Mouse (Mus musculus) T-helper 1 cell (primary cell): ENCODE results near the gene Psors1c2.
"Not testable (repeated sequence)": the region's sequence is repeated elsewhere in the genome, so short reads cannot be mapped to it uniquely, and the experiment has no call there.

ENCODE experiments used
- in situ Hi-C: fragments of 300-600 bp; cut with MboI, MseI; formaldehyde crosslinking; loops from one replicate; pipeline ENCODE4 v1.15.1; 2025; ENCODE audit warnings: high pct_unique_total_duplicates

Gene Psors1c2

DNA sequence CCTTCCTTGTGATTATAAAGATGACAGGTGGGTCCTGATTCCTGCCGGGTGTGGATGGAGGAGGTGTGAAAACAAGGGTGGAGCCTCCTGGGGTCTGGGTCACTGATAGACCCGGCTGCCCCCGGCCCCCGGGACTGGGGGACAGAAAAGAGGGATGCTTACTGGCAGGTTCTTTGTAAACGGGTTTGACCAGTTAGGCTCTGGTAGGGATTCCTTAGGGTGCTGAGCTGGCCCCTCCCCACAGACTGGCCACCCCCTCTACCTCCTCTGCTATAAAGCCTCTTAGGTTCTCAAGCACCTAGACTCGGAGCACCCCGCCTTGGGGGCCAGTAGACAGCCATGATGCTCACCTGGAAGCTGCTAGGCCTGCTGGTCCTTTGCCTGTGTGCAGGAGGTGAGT lies at the start of gene Psors1c2:
TSS of gene Psors1c2 (plus strand) at position 301 of the 400 bp plus-strand sequence.
- in situ Hi-C loops: no loop called here

DNA sequence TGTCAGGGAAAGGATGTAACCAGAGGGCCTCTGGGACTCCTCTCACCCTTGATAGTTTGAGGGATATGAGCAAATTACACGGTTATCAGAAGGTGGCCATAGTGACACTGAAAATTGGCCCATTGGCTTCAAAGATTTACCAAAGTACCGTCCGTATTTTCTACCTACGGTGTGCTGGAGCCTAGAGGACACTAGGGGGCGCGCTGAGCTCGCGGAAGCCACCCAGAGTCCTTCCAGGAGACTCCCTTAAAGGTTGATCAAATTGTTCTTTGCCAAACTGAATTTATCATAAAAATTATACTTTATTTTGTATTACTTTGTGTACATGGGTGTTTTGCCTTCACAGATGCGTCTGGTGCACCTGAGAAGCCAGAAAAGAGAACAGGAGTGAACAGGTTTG lies 48.9 kb upstream of the Psors1c2 start:
- in situ Hi-C loops: no loop called here

DNA sequence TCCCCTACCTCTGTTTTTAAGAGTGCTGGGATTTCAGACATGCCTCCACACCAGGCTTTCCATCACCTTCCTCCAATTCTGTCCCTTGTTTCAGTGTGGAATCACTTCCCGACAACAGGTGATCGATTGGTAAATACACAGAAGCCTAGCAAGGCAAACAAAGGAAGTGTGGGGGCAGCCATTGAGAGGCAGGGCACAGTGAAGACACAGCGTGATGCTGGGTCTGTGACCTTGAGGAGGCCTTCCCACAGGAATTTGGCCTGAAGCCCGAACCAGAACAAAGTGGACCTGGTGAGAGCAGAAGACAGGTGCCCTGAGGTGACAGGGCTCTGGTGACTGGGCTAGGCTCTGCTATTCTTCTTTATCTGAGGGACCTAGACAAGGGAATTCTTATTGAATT lies 47.3 kb upstream of the Psors1c2 start:
- in situ Hi-C loops: no loop called here

DNA sequence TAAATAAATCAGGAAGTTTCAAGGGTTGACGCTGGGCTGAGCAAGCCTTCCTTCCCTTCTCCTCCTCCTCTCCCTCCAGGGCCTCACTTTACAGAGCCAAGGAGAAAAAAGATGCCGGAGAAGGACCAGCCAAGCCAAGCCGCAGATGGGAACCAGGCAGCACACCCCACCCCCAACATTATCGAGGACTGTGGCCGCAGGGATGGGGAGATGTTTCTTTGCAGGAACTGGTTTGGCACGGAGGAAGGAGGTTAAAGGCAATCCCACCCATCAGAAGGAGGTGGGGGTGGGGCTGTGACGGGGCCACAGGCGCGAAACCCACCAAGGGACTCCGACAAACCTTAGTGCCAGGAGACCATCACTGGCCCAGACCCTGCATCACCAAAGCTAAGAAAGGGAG lies 46.3 kb upstream of the Psors1c2 start:
- in situ Hi-C loops: no loop called here

DNA sequence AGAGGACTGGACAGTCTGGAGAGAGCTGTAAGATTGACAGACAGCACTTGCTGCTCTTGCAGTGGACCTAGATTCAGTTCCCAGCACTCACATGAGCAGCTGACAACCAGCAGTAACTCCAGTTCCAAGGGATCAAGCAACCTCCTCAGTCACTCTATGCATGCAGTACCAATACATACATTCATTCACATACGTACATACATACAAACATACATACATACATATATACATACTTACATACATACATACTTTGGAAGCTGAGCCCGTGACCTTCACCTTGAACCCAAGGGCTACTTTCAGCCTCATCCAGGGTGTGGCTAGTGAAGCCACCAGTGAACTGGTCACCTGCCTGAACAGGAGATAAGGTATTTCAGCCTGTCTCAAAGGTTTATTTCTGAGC lies 45.0 kb upstream of the Psors1c2 start:
- in situ Hi-C loops: no loop called here

DNA sequence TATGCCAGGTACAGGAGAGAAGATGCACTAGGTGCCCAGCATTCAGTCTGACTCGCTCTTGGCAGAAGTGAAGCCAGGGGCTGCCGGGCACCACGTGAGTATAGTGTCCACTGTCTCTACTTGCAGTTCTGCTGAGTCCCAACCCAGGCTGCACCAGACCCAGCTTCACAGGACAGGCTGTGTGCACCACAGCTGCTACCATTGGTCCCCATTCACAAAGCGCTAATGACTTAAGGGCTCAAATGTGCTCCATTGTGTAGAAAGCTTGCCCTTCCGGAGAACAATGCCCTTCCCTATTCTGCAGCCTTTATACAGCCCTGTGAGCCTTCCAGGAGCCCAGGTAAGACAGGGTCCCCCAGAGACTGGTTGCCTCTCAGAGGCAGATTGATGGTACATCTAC lies 42.7 kb upstream of the Psors1c2 start:
- in situ Hi-C loops: no loop called here

DNA sequence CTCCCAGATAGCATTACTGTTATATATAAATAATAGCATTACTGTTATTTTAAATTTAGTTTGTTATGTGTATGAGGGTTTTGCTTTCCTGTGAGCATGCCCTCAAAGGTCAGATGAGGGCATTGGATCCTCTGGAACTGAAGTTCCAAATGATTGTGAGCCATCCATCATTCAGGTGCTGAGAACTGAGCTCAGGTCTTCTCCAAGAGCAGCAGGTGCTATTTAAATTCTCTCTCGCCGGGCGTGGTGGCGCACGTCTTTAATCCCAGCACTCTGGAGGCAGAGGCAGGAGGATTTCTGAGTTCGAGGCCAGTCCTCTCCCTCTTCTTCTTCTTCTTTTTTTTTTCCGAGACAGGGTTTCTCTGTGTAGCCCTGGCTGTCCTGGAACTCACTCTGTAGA lies 35.9 kb upstream of the Psors1c2 start:
- in situ Hi-C loops: no loop called here

DNA sequence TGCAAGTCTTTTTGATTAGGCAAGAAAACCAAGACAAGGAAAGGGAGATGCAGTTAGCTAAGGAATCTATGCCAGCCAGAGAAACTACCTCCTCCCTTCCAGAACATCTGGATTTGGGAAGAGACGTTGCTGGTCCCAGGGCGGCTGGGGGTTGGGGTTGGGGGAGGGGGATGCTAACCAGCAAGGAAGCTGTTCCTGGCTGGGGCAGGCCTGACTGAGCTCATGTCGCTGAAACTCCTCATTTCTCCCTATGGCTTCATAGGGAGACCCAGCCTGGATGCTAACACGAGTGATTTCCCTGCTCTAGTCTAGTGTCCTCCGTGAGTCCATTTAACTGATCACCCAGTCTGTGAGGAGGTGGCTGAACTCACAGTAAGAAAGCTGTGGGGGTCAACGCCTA lies 30.8 kb upstream of the Psors1c2 start:
- in situ Hi-C loops: no loop called here

DNA sequence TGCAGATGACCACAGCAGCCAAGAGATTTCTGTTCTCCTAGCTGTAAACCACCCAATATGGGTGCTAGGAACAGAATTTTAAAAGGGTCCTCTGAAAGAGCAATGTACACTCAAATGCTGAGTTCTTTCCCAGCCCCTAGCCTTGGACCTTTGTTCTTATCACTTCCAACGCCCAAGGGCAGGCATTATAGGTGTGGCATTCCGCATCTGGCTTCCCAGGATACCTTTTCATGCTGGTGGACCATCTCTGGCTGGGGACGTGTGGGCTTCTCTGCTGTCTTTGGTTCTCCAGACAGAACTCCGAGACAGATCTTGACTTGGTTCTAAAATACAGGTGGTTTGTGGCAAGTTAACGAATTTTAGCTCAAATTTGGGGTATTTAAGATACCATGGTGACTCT lies 30.2 kb upstream of the Psors1c2 start:
- in situ Hi-C loops: no loop called here

DNA sequence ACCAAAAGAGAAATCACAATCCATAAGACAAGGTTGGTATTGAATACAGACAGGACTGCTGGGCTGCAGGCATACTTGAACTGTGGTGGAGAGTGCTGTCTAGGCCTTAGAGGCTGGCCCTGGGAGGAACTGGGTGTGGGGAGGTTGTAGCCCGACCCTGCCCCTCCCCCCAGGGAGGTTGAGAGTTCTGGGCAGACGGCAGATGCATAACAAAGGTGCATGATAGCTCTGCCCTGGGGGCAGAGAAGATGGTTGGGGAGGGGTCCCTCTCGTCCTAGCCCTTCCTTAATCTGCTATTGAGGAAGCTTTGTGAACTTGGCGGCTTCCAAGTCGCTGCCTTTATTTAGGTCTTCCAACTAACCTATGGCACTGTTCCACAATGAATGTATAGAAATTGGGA lies 29.2 kb upstream of the Psors1c2 start:
- in situ Hi-C loops: no loop called here

DNA sequence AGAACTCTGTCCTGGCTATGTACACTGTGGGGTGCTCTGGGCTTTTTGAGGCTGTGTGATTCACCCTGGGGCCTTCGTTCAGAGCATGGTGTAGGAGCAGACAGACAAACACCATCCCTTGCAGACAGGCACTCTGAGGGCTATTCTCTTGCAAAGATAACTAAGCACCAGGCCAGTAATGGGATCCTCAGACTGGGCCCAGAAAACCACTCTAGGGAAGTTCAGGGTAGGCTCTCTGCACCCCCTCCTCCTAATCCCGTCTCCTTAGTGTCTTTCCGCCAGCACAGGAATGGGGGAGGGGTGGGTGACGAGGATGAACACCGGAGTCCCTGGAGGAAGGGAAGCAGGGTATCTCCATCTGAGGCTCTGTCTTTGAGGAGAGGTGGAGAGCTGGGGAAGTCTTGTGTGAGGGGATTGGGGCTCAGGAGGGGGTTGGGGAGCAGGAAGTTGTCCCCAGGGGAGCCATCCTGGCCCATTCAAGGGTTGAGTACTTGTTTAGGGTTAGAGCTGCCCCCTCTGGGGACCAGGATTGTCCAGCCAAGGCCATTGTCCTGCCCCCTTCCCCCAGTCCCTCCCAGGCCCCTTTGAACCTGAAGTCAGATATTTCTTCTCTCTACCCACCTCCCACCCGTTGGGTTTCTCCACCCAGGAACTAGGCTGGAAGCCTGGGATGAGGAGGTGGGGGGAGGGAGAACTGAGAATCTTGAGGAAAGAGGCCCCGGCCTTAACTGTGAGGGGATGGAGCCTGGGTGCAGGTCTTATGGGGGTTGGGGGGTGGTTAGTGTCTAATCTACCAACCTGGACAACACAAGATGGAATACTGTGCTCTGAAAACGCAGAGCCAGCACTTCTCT lies 28.1 kb upstream of the Psors1c2 start:
- in situ Hi-C loops: no loop called here

DNA sequence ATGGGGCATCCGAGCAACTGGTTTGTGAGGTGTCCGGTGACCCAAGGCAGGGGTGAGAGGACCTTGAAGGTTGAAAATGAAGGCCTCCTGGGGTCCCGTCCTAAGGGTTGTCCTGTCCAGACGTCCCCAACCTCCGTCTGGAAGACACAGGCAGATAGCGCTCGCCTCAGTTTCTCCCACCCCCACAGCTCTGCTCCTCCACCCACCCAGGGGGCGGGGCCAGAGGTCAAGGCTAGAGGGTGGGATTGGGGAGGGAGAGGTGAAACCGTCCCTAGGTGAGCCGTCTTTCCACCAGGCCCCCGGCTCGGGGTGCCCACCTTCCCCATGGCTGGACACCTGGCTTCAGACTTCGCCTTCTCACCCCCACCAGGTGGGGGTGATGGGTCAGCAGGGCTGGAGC lies 27.2 kb upstream of the Psors1c2 start, which contains the start of gene Pou5f1:
TSS of gene Pou5f1 (plus strand) at position 243 of the 400 bp plus-strand sequence.
- in situ Hi-C loops: no loop called here

DNA sequence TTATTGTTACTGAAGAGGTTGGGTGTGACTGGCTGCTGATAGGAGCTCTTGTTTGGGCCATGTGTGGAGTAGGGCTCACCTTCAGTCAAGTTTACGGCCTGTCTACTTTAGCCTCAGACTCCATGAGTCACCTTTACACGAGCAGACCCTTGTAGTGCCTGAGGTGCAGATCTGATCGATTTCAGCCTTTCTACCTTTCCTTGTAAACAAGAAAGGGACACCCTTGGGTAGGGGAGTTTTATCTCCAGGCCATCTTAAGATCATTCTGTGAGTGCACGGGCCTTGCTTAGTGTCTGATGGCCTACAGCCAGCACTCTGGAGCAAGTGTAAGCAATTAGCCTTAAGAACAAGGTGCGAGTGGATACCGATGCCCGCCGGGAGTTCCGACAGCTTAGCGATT lies 26.1 kb upstream of the Psors1c2 start:
- in situ Hi-C loops: no loop called here

DNA sequence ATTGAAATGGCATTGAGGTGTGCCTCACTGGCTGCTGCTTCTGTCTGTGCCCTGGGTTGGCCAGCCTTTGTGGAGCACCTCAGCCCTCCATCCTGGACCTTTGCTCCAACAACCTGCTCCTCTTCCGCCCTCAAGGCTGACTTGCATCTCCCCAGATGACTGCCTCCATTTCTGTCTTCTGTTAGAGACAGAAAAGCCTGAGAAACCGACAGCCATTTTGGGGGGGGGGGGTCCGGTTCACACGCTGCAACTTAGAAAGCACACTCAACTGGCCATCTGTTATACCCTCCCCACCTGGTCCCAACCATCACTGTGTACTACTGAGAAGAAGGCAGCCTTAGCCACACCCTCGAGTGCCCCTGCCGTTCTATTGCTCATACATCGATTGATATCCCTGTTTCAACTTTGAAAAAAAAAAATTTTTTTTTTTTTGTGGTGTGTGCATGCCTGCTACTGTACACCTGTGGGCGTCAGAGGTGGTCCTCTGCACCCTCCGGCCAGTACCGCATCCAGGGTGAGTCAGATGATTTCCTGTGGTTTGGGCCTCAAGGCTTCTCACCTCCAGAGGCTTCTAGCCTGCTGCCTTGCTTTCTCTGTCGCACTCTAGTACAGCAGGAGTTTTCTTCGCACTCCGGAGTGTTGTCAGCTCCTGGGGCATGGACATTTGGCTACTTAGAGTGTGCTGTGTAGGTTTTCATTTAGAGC lies 25.3 kb upstream of the Psors1c2 start:
- in situ Hi-C loops: no loop called here

DNA sequence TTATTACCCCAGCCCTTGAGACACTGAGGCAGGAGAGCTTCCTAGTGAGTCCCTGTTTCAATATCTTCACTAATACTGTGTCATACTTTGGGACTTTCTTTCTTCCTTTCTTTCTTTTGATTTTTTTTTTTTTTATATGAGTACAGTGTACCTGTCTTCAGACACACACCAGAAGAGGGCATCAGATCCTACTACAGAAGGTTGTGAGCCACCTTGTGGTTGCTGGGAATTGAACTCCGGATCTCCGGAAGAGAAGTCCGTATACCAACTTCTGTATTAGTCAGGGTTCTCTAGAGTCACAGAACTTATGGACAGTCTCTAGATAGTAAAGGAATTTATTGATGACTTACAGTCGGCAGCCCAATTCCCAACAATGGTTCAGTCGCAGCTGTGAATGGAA lies 24.7 kb upstream of the Psors1c2 start:
- in situ Hi-C loops: not testable (repeated sequence)

DNA sequence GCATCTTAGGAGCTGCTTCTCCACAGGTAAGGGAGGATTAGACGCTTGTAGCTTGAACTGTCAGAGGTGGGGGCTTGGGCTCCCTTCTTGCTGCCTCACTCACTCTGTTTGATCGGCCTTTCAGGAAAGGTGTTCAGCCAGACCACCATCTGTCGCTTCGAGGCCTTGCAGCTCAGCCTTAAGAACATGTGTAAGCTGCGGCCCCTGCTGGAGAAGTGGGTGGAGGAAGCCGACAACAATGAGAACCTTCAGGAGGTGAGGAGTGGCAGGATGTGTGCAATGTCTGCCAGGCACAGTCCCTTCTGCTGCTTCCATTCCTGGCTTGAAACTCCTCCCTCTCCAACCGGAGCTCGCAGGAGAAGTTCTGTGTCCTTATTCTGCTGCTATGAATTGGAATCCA lies 23.7 kb upstream of the Psors1c2 start:
- in situ Hi-C loops: no loop called here

DNA sequence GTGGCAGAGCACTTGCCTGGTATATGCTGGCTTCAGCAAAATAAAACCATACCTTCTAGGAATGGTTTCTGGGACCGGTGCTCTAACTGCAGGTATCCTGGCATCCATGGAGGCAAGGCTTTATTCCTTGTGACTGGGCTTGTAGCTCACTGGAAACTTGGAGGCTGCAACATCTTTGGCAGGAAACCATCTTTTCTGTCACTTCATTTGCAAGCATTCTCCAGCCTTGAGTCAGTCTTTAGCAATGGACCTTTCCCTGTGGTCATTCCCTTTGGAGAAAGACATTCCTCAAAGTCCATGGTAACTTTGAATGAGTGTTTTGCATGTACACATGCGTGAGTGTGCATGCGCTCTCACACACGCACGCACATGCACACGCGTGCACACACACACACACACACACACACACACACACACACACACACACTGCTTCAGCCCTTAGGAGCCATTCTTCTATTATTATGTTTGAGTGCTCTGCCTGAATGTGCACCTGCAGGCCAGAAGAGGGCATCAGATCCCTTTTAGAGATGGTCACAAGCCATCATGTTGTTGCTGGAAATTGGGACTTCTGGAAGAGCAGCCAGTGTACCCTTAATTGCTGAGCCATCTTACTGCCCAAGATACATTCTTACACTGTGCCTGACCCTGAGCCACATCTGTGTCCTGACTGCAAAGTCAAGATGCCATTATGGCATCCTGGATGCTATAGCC lies 19.9 kb upstream of the Psors1c2 start:
- in situ Hi-C loops: loop anchor here (5.0 kb wide), 1 partner anchor 41 kb away; the partner anchor contains the start of gene H2-Q10

DNA sequence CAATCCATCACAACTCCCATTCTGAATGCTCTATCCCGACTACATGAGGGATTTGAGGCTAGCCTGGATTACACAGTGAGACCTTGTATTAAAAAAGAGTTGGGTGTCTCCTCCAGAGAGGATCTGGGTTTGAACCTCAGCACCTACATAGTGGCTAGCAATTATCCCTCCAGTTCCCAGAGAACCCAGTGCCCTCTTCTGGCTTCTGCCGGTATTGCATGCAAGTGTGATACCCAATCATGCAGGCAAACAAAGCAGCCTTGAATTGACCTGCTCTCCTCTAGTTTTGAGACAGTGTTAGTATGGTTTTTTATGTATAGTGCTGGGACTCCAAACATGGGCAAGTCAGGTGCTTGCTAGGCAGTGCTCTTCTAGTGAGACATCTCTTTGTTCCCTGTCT lies 19.1 kb upstream of the Psors1c2 start:
- in situ Hi-C loops: loop anchor here (5.0 kb wide), 1 partner anchor 42 kb away; the partner anchor contains the start of gene H2-Q10

DNA sequence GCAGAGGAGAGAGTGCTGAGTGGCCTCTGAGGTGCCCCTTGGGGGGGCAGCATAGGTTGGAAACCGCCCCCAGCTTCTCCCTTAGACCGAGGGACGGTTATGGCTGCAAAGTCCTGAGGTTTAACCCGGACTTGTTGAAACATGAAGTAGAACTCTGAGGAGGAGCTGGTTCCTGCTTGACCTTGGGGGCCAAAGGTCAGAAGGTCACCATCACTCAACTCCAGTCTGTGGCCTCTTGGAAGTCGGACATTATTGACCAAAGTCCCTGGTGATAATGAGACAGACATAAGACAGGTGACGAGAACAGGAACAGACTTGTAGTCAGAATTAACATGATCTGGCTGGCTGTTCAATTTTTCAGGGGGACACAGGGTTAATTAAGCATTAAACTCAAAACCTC lies 18.2 kb upstream of the Psors1c2 start:
- in situ Hi-C loops: loop anchor here (5.0 kb wide), 1 partner anchor 42 kb away; the partner anchor contains the start of gene H2-Q10

DNA sequence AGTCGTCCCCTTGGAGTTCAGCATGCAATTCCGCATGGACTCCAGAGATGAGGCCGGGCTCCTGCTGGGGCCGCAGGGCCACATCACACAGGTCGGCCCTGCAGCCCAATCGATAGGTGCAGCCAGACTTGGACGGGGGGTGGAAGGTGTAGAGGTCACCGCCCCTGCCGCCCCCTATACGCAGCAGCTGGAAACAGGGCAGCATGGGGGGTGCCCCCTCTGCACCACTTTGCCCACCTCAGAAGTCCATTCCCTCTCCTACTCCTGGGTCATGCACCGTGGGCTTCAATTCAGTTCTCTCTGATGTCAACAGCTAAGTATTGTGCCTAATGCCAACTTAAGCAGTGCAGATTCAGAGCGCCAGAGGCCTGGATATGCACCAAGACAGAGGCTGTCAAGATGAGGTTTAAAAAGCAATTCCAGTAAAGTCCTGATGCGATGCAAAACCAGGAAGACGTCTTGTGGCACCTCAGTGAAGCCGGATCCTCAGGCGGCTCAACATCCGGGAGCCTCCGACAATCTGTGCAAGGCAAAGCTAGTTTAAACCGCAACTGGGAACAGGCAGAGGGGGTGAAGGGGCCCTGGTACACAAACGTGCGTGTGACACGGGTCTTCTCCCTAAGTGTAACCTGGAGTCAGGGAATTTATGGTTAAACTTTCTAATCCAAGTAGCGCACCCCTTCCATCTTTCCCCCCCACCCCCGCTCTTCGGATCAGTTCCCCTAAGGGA lies 16.9 kb upstream of the Psors1c2 start:
- in situ Hi-C loops: no loop called here

DNA sequence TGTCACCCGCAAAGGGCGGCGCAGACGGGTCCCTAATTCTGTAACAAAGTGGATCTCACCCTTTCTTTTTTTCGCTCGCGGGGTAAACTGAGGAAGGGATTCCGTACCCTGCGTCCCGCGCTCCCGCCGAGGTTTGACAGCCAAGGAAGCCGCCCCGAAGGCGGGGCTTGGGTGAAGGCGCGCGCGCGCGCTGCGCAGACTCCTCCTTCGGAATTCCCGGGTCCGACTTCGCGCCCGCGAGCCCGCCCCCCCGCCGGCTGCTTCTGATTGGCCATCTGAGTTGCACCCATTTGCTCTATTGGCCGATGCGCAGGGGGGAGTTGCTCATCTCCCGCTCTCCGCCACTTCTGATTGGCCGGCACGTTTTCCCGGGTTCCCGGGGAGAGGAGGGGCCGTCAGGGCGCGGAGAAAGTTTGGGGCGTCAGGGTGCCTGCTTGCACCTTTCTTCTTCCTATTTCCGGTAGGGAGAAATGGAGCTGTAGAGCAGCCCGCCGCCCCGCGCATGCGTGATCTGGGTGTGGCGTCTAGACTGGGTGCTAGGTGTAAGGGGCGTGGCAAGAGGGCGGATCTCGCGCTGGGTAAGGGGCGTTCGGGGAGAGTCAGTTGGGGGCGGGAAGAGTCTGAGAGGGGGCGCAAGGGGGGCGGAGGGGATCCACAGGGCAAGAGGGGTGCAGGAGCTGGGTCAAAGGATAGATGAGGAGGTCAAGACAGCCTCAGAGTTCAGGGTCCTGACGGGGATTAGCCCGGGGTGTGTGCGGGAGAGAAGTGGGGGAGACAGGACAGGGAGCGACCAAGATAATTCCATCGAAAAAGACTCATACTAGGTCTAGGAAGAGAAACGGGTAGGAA lies 16.1 kb upstream of the Psors1c2 start, which contains the start of the genes Tcf19 and Cchcr1:
TSS of gene Tcf19 (minus strand) at position 173 of the 849 bp plus-strand sequence.
TSS of gene Cchcr1 (plus strand) at position 449 of the 849 bp plus-strand sequence.
- in situ Hi-C loops: no loop called here
